Mouse (Mus musculus): ENCODE measurements around the gene Casd1. TPM values are rescaled to one million over a fixed set of nuclear protein-coding genes. Genes with fewer than 3 reads are reported as not detected.

Gene Casd1
- polyA plus RNA-seq, 1 experiment, result 15.1 TPM

GRCm38 (mm10) chr6:4562401-4562800, 38.2 kb upstream of the Casd1 start:
- H3K27me3 ChIP-seq (ENCODE audit: control insufficient read depth, insufficient read depth, low read length, poor library complexity, severe bottlenecking), result peaks cover 2% of the 10 kb centered on the region; the same call in 1 of the 2 replicates
- H3K4me3 ChIP-seq (ENCODE audit: low read depth, low read length), result no peak overlapping the region
- H3K9me3 ChIP-seq (replicated peaks; ENCODE audit: control insufficient read depth, insufficient read depth, low read length, poor library complexity, severe bottlenecking), result no peaks in the 10 kb centered on the region
- no peak overlapping the region for H3K27ac ChIP-seq (ENCODE audit: insufficient read depth, low read length)
- TF ChIP-seq EP300 (IDR thresholded peaks at IDR 0.05; ENCODE audit: insufficient read depth, low read depth, low read length) (no peak), POLR2A (IDR thresholded peaks at IDR 0.05; ENCODE audit: insufficient read depth, low read length) (no peak), CTCF (IDR thresholded peaks at IDR 0.05; ENCODE audit: low read depth, low read length) (no peak)
- no peak overlapping the region for H3K9ac ChIP-seq (ENCODE audit: low read depth, poor library complexity, severe bottlenecking)
- no peaks in the 10 kb centered on the region for H3K4me1 ChIP-seq (ENCODE audit: control insufficient read depth, insufficient read depth, low read length)
- H3K36me3 ChIP-seq (ENCODE audit: control insufficient read depth, insufficient read depth, low read length, poor library complexity, severe bottlenecking), result no peaks in the 10 kb centered on the region

DNA sequence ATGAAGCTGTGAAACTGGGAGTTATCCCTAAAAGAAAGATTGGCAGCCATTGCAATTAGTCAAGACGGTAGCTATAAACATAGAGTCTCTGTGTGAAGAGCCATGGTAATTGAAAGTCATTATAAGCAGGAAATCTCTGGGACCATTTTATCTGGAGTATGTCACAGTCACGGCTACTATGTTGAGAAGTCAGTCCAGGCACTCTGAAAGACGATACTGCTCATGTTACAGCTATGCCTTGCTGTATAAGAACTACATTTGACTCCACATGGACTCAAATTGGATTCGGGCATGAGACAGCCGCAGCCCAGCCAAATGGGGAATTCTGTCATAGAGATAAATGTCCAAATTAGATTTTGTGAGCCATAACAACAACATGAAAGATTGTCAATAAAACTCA, 37.2 kb upstream of the Casd1 start:
- Histone ChIP-seq H3K4me3 (ENCODE audit: low read depth, low read length) (no peak overlapping the region), H3K4me1 (ENCODE audit: control insufficient read depth, insufficient read depth, low read length) (no peaks in the 10 kb centered on the region), H3K27ac (ENCODE audit: insufficient read depth, low read length) (no peak overlapping the region), H3K9ac (ENCODE audit: low read depth, poor library complexity, severe bottlenecking) (no peak overlapping the region), H3K36me3 (ENCODE audit: control insufficient read depth, insufficient read depth, low read length, poor library complexity, severe bottlenecking) (no peaks in the 10 kb centered on the region), H3K27me3 (ENCODE audit: control insufficient read depth, insufficient read depth, low read length, poor library complexity, severe bottlenecking) (peaks cover 2% of the 10 kb centered on the region; the same call in 1 of the 2 replicates), H3K9me3 (replicated peaks; ENCODE audit: control insufficient read depth, insufficient read depth, low read length, poor library complexity, severe bottlenecking) (no peaks in the 10 kb centered on the region)
- no peak for TF ChIP-seq EP300 (IDR thresholded peaks at IDR 0.05; ENCODE audit: insufficient read depth, low read depth, low read length)
- TF ChIP-seq CTCF (IDR thresholded peaks at IDR 0.05; ENCODE audit: low read depth, low read length), result no peak
- TF ChIP-seq POLR2A (IDR thresholded peaks at IDR 0.05; ENCODE audit: insufficient read depth, low read length), result no peak

DNA sequence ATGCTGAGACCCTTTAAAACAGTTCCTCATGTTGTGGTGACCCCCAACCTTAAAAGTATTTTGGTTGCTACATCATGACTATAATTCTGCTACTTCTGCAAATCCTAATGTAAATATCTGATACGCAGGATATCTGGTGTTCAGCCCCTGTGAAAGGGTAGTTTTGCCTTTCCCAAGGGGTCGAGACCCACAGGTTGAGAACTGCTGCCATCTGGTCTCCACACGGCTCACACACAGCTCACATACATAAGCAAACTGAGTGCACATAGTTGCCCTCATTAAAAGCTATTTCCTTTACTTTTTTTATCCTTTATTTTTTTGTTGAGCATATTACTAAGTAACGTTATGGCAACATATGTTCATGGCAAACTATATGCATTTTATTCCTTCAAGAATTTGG, 30.2 kb upstream of the Casd1 start:
- Histone ChIP-seq H3K27ac (ENCODE audit: insufficient read depth, low read length) (no peak overlapping the region), H3K4me3 (ENCODE audit: low read depth, low read length) (no peak overlapping the region), H3K27me3 (ENCODE audit: control insufficient read depth, insufficient read depth, low read length, poor library complexity, severe bottlenecking) (no peaks in the 10 kb centered on the region; the same call in 1 of the 2 replicates), H3K4me1 (ENCODE audit: control insufficient read depth, insufficient read depth, low read length) (no peaks in the 10 kb centered on the region), H3K9ac (ENCODE audit: low read depth, poor library complexity, severe bottlenecking) (no peak overlapping the region), H3K36me3 (ENCODE audit: control insufficient read depth, insufficient read depth, low read length, poor library complexity, severe bottlenecking) (no peaks in the 10 kb centered on the region), H3K9me3 (replicated peaks; ENCODE audit: control insufficient read depth, insufficient read depth, low read length, poor library complexity, severe bottlenecking) (no peaks in the 10 kb centered on the region)
- TF ChIP-seq EP300 (IDR thresholded peaks at IDR 0.05; ENCODE audit: insufficient read depth, low read depth, low read length), result no peak
- no peak for TF ChIP-seq POLR2A (IDR thresholded peaks at IDR 0.05; ENCODE audit: insufficient read depth, low read length)
- TF ChIP-seq CTCF (IDR thresholded peaks at IDR 0.05; ENCODE audit: low read depth, low read length), result no peak

DNA sequence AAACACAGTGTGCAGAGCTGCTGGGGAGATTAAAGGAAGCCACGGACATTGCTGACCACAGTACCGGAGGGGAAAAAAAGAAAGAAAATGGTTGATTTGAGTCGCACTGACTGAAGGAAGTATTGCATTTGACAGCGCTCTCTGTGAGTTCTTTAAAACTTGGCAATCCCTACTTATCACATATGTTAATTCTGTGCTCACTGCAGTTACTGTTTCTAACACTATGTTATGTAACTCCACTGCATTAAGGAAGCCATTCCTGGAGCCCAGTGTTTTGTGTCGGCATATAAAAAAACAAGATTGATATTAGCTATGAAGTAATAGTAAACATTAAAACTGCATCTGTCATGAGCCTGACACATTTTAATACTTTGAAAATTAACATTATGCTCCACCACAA, 22.9 kb upstream of the Casd1 start:
- Histone ChIP-seq H3K4me1 (ENCODE audit: control insufficient read depth, insufficient read depth, low read length) (no peaks in the 10 kb centered on the region), H3K9me3 (replicated peaks; ENCODE audit: control insufficient read depth, insufficient read depth, low read length, poor library complexity, severe bottlenecking) (no peaks in the 10 kb centered on the region), H3K36me3 (ENCODE audit: control insufficient read depth, insufficient read depth, low read length, poor library complexity, severe bottlenecking) (no peaks in the 10 kb centered on the region), H3K9ac (ENCODE audit: low read depth, poor library complexity, severe bottlenecking) (no peak overlapping the region), H3K27ac (ENCODE audit: insufficient read depth, low read length) (no peak overlapping the region), H3K27me3 (ENCODE audit: control insufficient read depth, insufficient read depth, low read length, poor library complexity, severe bottlenecking) (peaks cover 2% of the 10 kb centered on the region), H3K4me3 (ENCODE audit: low read depth, low read length) (no peak overlapping the region)
- TF ChIP-seq POLR2A (IDR thresholded peaks at IDR 0.05; ENCODE audit: insufficient read depth, low read length) (no peak), EP300 (IDR thresholded peaks at IDR 0.05; ENCODE audit: insufficient read depth, low read depth, low read length) (no peak), CTCF (IDR thresholded peaks at IDR 0.05; ENCODE audit: low read depth, low read length) (no peak)

GRCm38 (mm10) chr6:4578343-4578742, 22.3 kb upstream of the Casd1 start:
- TF ChIP-seq CTCF (IDR thresholded peaks at IDR 0.05; ENCODE audit: low read depth, low read length) (no peak), POLR2A (IDR thresholded peaks at IDR 0.05; ENCODE audit: insufficient read depth, low read length) (no peak), EP300 (IDR thresholded peaks at IDR 0.05; ENCODE audit: insufficient read depth, low read depth, low read length) (no peak)
- Histone ChIP-seq H3K4me1 (ENCODE audit: control insufficient read depth, insufficient read depth, low read length) (no peaks in the 10 kb centered on the region), H3K27me3 (ENCODE audit: control insufficient read depth, insufficient read depth, low read length, poor library complexity, severe bottlenecking) (peaks cover 2% of the 10 kb centered on the region), H3K9me3 (replicated peaks; ENCODE audit: control insufficient read depth, insufficient read depth, low read length, poor library complexity, severe bottlenecking) (no peaks in the 10 kb centered on the region), H3K4me3 (ENCODE audit: low read depth, low read length) (no peak overlapping the region), H3K36me3 (ENCODE audit: control insufficient read depth, insufficient read depth, low read length, poor library complexity, severe bottlenecking) (no peaks in the 10 kb centered on the region), H3K27ac (ENCODE audit: insufficient read depth, low read length) (no peak overlapping the region), H3K9ac (ENCODE audit: low read depth, poor library complexity, severe bottlenecking) (no peak overlapping the region)

DNA sequence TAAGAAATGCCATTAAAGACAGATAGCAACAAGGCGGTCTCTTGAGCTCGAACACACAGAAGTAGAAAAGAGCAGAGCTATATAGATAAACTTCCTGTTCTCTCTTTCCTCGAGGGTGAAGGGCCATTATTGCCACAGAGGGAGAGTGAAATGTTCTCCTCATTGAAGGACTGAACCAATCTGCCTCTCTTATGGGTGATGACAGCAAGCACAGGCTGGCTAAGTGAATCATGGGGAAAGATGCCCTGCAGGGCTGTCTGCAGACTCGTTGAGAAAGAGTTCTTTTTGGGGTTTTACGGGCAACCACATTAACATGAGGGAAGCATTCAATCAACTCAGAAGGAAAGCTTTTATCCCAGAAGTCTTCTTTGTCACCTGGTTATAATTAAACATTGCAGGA, 21.0 kb upstream of the Casd1 start:
- Histone ChIP-seq H3K36me3 (ENCODE audit: control insufficient read depth, insufficient read depth, low read length, poor library complexity, severe bottlenecking) (no peaks in the 10 kb centered on the region), H3K9me3 (replicated peaks; ENCODE audit: control insufficient read depth, insufficient read depth, low read length, poor library complexity, severe bottlenecking) (no peaks in the 10 kb centered on the region), H3K4me1 (ENCODE audit: control insufficient read depth, insufficient read depth, low read length) (no peaks in the 10 kb centered on the region), H3K4me3 (ENCODE audit: low read depth, low read length) (no peak overlapping the region), H3K27me3 (ENCODE audit: control insufficient read depth, insufficient read depth, low read length, poor library complexity, severe bottlenecking) (peaks cover 2% of the 10 kb centered on the region), H3K9ac (ENCODE audit: low read depth, poor library complexity, severe bottlenecking) (no peak overlapping the region), H3K27ac (ENCODE audit: insufficient read depth, low read length) (no peak overlapping the region)
- TF ChIP-seq POLR2A (IDR thresholded peaks at IDR 0.05; ENCODE audit: insufficient read depth, low read length) (no peak), EP300 (IDR thresholded peaks at IDR 0.05; ENCODE audit: insufficient read depth, low read depth, low read length) (no peak), CTCF (IDR thresholded peaks at IDR 0.05; ENCODE audit: low read depth, low read length) (no peak)
